Mouse (Mus musculus) Muller cell, postnatal 12 days (primary cell): ENCODE results near the gene Bbs9.

Experiments
- DNase-seq: peaks from one replicate; pipeline ENCODE4 v3.0.0-alpha.2; 2015; ENCODE audit errors: inconsistent ontology term

Gene Bbs9

DNA sequence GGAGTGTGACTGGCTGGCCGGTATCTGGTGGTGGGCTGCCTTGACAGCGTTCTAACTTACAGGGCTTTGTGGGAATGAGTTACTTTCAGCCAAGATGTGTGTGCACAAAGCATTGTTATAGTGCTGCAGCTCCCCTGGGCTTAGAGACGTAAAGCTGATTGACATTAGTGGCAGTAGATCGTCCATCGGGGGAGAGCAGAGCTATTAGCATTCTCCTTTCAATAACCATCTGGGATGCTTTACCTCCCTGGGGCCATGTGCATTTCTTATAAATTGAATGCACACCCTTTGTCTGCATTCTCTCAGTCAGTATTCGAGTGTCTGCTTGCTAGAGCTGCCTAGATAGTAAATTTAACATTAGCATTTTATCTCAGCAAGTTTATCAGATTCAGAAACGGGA is 214.7 kb downstream of the Bbs9 start:
- DNase-seq: no peak

DNA sequence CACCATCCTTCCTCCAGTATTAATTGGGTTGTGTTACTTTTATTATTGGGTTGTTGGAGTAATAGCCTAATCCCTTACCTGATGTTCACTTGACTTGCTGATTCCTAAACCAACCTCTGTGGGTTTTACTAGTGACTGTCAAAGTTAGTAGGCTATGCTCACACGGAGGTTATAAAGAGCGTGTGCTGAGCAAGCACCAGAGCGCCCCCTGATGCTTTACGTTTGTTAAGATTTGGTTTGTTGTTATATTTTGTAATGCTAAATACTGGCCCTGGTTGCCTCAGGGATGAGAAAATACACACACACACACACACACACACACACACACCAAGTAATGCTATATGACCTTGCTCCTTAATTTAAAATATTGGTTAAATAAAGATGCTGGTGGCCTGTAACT is 219.9 kb downstream of the Bbs9 start:
- no peak for DNase-seq

DNA sequence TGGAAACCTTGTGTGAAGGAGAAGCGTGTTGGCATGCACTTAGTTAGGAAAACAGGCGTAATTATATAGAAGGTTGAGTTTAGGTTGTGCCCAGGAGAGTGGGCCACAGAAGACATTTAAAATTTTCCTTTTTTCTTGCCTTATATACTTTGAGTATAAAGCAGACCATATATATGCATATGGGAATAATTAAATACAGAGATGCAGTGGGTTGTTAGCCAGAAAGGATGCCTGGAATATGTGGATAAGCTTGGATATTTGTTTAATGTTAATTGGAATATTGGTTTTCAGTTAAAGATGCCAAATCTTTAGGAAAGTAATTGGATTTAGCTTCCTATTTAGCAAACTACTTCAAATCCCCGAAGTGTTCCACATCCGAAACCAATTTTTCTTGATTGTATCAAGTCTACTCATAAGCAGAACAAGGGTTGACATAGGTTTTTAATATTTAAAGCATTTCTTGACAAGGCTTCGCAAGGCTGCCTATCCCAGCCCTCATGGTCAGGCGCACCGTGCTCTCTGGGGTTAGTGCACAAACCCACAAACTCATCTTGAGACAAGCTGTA is 221.4 kb downstream of the Bbs9 start:
- DNase-seq: no peak

DNA sequence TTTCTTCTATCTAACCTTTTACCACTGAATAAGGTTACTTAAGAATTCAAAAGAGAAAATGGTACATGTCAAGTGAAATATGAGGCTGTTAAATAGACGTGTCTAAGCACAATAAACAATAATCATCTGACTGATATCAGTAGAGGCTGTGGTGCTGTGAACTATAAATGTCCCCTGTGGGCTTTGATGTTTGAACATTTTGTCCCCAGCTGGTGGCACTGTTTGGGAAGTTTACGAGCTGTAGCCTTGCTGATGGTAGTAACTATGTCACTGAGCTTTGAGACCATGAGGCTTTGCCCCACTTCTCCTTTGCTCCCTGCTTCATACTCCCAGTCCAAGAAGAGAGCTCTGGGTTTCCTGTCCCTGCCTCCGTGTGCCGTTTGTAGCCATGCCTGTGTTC is 222.3 kb downstream of the Bbs9 start:
- DNase-seq: no peak

DNA sequence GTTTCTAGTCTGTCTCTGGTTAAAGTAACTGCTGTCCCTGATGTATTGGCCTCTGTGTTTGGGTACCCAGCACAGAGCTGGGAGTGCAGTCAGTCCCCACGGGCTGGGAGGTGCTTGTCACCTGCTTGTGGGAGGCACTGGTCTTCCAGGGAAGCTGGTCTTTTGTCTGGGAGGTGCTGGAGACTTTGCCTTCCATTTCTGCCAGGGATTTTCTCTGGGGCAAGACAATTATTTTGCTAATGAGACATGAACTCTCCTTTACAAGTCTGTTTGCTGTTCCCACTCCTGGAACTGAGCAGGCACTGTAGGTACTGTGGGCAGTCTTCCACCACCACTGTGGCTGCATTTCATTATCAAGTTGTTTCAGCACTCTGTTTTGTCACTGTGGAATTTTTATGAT is 223.0 kb downstream of the Bbs9 start:
- DNase-seq: no peak

DNA sequence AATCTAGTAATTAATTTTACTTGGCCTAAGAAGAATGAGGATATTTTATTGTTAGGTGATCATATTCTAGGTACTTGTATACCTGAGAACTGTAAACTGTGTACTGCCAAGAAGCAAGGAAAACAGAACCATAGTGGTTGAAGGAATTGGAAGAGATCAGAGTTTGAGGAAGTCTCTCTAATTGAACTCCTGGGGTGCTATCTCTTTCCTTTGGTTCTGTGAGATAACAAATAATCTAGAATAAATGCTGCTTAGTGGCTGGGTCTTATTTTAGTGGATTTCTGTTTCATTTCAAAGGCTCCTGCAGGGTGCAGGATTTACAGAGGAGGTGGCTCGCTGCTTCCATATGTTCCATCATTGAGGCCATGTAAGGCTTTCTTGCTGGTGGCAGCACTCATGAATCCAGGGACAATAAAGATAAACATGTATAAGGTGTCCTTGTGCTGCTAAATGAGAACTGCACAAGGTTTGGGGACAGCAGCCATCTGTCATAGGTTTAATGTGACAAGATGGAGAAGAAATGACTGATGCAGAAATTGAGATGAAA is 226.6 kb downstream of the Bbs9 start:
- no peak for DNase-seq

DNA sequence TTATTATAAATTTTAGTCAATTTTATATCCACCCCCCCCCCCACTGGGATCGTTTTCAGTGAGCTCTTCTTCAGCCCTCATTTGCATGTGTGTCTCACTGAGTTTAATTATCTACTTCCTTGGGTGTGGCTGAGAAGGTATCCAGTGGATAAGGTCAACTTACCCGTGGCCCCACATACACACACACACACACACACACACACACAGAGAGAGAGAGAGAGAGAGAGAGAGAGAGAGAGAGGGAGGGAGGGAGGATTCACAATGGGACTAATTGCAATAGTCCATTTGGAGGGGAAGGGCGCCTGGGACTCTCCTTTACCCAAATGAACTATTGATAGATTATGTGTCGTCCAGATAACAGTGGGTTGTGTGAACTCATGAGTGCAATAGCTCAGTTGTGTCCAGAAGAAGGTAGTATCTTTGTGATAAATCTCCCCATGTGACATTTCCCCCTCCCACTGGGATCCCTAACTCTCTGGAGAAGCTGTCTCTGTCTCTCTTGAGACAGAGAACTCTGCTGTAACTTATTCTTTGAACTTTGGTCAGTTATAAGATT is 227.4 kb downstream of the Bbs9 start:
- no peak for DNase-seq

DNA sequence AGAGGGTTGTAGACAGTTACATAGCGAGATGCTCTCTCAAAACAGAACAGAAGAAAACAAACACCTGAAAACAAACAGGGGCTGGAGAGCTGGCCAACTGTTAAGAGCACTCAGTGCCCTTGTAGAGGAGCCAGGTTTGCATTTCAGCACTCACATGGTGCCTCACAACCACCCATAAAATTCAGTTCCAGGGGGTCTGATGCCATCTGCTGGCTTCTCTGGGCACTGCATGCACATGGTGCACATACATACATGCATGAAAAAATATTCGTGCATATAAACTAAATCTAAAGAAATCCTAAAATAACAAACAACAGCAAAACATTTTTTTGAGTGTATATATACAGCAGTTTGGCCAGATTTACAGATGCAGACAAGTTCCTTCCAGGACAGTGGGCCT is 228.0 kb downstream of the Bbs9 start:
- no peak for DNase-seq

DNA sequence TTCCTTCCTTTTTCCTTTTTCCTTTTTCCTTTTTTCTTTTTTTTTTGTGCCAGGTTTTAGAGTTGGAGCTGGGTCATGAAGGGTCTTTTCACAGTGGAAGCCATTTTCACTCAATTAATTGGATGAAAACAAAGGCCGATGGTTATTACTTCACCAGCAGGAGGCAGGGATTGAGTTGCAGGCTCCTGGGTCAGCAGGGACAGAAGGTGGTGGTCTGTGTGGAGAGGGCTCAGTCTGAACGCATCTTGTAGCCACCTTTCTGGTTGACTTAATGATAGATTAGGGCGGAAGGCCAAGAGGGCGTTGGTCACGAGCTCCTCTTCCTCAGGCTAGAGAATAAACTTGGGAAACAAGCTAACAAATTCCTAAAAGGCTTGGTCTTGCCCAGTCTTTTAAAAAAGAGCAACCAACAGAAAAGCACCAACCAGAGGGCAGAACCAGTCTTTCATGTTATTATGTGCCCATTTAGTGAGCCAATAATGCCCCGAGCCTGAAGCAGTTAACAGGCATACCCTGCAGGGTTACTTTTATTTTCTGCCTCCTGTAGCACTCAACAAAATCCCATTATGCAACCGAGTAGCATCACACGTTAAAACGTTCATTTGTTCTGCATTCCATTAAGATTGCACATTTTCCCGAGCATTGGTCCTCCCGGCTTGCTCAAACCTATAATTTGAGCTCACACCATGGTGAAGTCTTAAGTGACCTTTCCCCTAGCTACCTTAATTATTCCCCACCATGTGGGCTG is 231.8 kb downstream of the Bbs9 start:
- DNase-seq: peak; percentile 28

DNA sequence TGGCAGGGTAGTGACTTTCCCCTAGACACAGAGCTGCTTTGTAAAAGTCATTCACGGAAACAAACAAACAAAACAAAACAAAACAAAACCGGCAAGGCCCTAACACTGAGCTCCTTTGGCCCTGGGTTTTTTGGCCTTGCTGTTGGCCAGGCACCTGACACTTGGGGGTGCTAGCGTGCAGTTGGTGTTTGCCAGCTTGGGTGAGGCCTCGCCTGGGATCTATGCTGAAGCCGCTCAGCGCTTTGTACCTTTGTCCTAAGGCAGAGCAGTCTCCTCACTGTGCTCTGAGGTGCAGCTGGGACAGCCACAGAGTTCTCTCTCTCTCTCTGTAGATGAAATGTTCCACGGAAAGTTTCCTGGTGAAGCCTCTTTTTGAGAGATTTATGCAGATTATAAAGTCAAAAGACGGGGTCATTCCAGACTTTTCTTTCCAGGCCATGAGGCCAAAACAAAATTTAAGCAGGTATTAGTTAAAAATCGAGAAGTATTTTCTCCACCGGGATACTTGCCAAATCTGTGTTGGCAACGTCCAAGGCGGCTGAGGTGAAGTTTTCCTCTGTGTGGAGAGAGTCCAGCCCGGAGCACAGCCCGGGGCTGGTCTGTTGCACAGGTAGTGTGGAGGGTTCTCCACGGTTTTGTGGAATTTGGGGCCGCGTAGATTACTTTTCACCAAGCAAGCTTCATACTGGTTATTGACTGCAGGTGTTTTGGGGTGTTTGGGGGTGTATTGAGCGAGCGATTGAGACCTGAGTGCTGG is 233.6 kb downstream of the Bbs9 start:
- peak; percentile 54 for DNase-seq

DNA sequence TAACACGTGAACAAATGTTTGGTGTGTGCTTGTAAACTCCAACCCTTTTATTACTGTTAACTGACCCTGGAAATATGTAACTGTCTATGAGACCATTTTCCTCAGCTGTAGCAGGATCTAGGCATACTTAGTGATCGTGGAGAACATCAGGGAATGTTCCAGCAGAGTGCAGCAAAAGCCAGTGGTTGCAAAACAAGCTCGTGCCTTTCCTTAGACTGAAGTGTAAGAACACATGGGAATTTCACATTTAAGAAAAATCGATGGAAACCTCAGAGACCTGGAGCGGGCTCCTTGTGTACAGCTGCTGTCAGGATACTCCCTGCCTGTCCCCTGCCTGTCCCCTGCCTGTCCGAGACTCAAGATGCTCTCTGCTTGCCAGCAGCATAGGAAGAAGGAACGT is 234.5 kb downstream of the Bbs9 start:
- no peak for DNase-seq

DNA sequence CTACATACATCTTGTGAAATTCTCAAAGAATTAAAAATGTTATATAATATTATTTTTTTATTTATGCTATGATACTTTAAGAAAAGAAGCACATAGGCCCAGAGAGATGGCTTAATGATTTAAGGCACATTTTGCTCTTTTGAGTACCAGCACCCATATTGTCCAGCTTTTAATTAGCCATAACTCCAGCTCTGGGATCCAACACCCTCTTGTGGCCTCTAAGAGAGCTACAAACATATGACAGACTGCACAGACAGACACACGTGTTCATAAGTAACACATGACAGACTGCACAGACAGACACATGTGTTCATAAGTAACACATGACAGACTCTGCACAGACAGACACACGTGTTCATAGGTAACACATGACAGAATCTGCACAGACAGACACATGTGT is 235.8 kb downstream of the Bbs9 start:
- no peak for DNase-seq

DNA sequence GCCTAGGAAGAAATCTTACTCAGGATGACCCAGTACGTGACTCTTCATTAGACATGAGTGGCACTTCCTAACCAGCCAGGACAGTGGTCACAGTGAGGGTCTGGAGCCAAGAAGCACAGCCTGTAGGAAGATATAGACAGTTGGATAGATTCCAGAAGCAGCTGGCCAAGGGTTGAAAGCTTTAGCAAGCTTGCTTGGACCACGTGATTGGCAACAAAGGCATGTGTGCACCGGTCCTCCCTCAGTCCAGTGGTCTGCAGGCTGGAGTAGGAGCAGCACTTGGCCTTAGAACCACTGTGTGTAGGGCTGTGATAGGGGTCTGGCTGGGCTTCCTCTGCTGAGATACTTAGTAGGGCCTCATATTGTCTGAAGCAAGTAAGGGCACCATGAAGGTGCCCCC is 237.2 kb downstream of the Bbs9 start:
- no peak for DNase-seq

DNA sequence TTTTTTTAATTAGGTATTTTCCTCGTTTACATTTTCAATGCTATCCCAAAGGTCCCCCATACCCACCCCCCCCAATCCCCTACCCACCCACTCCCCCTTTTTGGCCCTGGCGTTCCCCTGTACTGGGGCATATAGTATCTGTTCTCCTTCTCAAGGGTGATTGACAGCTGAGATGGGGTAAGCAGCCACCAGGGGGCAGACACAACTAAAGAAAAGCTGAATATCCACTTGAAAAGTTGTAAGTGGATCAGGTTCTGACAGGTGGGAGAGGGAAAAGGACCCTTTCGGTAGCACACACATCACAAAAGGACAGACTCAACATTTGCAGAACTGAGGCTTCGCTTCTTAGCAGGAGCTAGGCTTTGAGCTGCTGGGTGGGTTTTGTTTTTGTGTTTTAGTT is 237.8 kb downstream of the Bbs9 start:
- peak; percentile 31 for DNase-seq

DNA sequence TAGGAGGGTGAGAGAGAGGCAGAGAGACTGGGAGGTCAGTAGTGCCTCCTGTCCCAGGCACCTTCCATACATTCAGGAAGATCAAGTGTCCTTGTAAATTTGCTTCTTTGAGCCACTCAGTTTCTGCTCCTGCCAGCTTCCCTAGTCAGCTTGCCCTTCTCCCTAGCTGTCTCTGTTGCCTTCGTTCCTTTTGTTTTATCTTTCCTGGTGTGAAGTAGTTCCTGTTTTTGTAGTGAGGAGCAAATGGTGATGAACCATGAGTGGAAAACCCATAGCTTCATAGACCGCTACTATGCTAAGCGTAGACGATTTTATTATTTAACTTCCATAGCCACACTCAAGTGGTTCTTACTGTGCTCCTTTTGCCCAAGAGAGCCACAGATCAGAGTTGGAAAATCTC is 242.1 kb downstream of the Bbs9 start:
- DNase-seq: no peak

DNA sequence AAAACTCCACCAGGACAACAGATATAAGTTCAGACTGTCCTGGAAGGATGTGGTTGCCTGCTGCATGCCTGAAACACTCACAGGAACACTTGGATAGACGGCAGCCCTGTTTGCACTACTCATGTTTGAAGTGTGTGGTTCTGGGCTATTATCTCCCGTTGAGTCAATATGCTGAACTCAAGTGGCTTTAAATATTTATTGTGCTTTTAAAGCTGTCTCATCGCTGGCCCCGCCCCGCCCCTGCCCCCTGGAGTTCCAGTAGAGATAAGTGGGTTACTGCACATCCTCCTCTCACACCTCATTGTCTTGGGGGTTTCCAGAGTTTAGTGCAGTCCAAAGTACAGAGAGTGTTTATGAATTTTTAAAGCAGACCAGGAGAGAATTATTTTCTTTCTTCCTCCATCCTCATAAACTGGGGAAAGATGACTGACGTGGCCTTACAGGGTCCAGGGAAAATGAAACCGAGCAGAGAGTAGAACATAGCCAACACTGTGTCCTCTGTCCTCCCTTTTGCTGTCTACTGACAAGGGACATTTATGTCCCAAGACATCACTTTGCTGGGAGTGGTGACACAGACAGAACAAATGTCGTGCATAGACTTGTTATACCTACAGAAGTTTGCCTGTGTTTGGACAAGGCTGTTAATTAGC is 242.8 kb downstream of the Bbs9 start:
- no peak for DNase-seq

DNA sequence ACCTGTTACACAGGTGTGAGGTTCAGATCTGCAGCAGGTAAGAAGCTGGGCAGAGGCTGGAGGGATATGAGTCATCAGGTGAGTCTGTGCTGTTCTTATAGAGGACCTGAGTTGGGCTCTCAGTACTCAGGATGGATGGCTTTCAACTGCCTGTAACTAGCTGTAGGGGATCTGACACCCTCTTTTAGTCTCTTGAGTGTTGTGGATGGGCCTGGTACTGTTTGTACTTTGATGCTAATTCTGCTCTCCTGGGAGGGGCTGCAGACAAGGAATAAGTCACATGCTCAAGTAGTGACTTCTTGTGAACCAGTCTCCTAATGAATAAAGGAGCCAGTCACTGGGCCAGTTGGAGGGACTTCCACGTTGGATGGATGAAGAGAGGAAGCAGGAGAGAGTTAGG is 257.1 kb downstream of the Bbs9 start:
- DNase-seq: no peak

DNA sequence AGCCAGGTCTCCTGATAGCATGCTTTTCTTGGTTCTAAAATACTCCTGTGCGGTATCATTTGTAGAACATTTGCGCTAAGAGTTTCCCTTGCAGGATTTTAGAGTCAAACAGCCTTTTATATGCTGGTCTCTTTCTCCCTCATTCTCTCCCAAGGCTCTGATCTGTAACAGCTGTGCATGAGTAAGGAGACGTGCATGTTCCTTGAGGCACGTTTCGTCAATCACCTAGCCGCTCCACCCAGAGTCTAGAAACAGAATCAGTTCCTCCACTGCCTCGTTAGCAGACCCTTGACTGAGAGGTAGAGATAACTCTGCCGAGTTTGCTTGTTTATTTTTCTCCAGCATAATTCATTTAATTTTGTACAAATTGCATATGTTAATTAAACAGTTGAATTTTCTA is 259.4 kb downstream of the Bbs9 start:
- DNase-seq: no peak

DNA sequence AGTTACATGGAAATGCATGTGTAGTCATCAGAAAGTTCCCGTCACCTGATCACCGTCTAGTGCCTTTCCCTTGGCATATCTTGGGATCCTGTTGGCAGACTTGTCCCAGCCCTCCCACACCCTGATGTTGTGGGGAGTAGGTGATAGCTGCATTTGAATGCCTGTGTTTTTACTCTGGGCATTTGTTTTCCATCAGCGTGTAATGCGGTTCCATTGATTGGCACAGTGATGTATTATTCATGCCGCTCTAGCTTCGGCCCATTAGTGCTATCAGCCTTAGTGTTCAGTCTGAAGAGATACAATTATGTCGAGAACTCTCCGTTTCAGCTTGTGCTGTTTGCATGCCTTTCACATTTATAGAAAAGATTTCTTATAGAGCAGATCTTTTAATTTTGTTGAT is 259.9 kb downstream of the Bbs9 start:
- DNase-seq: no peak

DNA sequence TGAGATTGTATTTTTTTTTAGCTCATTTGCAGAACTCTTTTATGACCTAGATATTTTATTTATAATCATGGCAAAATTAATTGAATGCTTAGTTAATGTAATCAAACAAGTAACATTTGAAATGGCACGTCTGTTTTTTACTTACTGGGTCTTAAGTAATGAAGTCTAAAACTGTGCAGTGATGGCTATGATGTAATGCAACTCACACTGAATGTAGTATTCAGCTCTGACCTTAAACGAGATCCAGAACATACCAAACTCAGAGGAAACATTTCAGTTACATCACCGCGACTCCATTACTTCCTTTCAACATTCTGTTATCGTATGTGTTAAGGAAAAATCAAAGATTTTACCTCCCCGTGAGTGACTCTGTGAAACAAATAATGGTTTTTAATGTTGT is 262.4 kb downstream of the Bbs9 start:
- DNase-seq: no peak

DNA sequence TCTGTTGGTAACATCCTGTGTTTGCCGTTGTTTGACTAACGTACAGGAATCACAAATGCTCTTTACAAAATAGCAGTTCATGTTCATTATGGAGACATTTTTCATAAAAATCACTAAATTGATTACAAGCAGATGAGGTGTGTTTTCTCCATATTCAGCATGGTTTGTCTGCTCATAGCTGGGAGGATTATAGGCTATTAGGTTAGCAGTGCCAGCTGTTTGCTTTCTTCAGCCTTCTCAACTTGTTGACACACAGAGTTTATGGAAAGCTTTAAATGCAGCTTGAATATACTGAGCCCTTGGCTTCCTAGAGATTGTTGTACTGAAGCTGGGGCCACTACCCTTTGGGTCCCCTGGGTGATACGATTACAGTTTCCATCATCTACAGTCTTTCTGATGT is 263.3 kb downstream of the Bbs9 start:
- DNase-seq: no peak

DNA sequence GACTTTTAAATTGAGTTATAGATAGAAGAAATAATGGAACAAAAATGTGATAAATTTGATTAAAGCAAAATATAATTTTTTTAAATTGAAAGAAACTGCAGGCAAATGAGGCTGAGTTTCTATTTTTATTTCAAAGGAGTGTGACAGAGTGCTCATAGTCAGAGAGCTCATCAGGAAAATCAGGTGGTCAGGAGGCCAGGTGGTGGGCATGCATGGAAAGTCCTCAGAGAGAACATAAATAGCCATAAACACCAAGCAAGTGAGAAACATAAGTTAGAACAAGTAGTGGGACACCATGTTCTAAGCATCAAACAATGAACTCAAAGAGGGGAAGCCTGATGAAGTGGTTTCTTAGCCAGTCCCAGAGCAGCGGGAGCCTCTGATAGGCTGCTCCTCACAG is 266.5 kb downstream of the Bbs9 start:
- no peak for DNase-seq
